Mouse (Mus musculus) intestine, embryonic 14.5 days (tissue): Measurements from ENCODE around the gene Ttc9. TPM values are rescaled to one million over a fixed set of nuclear protein-coding genes. Genes with fewer than 3 reads are reported as not detected.
A peak's percentile ranks its signal among the peaks of the same experiment; 100 is the strongest.

Experiments used
- ATAC-seq: fragments of 200-750 bp; cut with Nextera tagmentation; replicated peaks from 2 replicates; pipeline ENCODE4 v1.8.0; 2017; ENCODE audit warnings: low read depth, moderate number of reproducible peaks, moderate TSS enrichment, moderate library complexity; ENCODE audit not compliant: low FRiP score, low TSS enrichment
- DNase-seq: peaks from one replicate; pipeline ENCODE4 v3.0.0-alpha.2; 2018; ENCODE audit warnings: low spot score
- H3K27ac ChIP-seq: fragments of 300-500 bp; sonication (generic); 2 replicates; pipeline ENCODE4 v1.5.1; 2014; ENCODE audit warnings: low read depth, mild to moderate bottlenecking, control low read depth
- H3K27me3 ChIP-seq: fragments of 300-500 bp; sonication (generic); replicated peaks from 2 replicates; pipeline ENCODE4 v1.6.1; 2014; ENCODE audit warnings: low read length, control low read depth; ENCODE audit not compliant: control insufficient read depth, insufficient read depth
- H3K36me3 ChIP-seq: fragments of 300-500 bp; sonication (generic); 2 replicates; pipeline ENCODE4 v1.6.1; 2014; ENCODE audit warnings: low read length, control low read depth; ENCODE audit not compliant: control insufficient read depth, insufficient read depth
- H3K4me1 ChIP-seq: fragments of 300-500 bp; sonication (generic); replicated peaks from 2 replicates; pipeline ENCODE4 v1.6.1; 2014; ENCODE audit warnings: low read length, control low read depth, mixed read lengths; ENCODE audit not compliant: control insufficient read depth, insufficient read depth
- H3K4me2 ChIP-seq: fragments of 300-500 bp; sonication (generic); 2 replicates; pipeline ENCODE4 v1.6.1; 2014; ENCODE audit warnings: low read length
- H3K4me3 ChIP-seq: fragments of 300-500 bp; sonication (generic); 2 replicates; pipeline ENCODE4 v1.5.1; 2014; ENCODE audit warnings: low read depth, low read length, control low read depth, mixed read lengths
- H3K9ac ChIP-seq: fragments of 300-500 bp; sonication (generic); 2 replicates; pipeline ENCODE4 v1.6.1; 2014; ENCODE audit warnings: mild to moderate bottlenecking, low read length
- H3K9me3 ChIP-seq: fragments of 300-500 bp; sonication (generic); 2 replicates; pipeline ENCODE4 v1.6.1; 2016; ENCODE audit warnings: low read length, control low read depth; ENCODE audit not compliant: control insufficient read depth
- WGBS: fragments of 180-500 bp; shearing (Covaris S2); extraction: QIAGEN DNeasy Blood & Tissue Kit; methylation state at CpG from one replicate; pipeline ENCODE4 v1.1.7; 2014; 5-methylcytosine and 5-hydroxymethylcytosine counted together
- polyA plus RNA-seq: library from polyadenylated mRNA; unstranded; fragments of >200 nt; fragmentation: Nextera tagmentation; extraction: Ambion mirVana; gene quantifications from 2 replicates; pipeline ENCODE4 v1.2.1, GENCODE M21; 2014

The Ttc9 gene
- polyA plus RNA-seq, 1 experiment from 2014 or later, result 1.4 TPM

- Histone ChIP-seq H3K9ac (no peak overlapping the region), H3K4me1 (no peaks in the 10 kb centered on the region), H3K27me3 (no peaks in the 10 kb centered on the region), H3K4me2 (no peak overlapping the region), H3K27ac (no peak overlapping the region), H3K4me3 (no peak overlapping the region), H3K36me3 (no peaks in the 10 kb centered on the region), H3K9me3 (no peaks in the 10 kb centered on the region)
- no peak for ATAC-seq
- 52% methylated on average over 4 of the region's 4 CpGs for WGBS
- no peak for DNase-seq
Observed at GRCm38 (mm10) chr12:81689505-81690056, 58.5 kb downstream of the Ttc9 start.

GRCm38 (mm10) chr12:81690111-81690510, 59.1 kb downstream of the Ttc9 start:
- no peak overlapping the region for H3K9ac ChIP-seq
- H3K4me1 ChIP-seq, result no peaks in the 10 kb centered on the region
- ATAC-seq (no peak), DNase-seq (no peak)
- no peaks in the 10 kb centered on the region for H3K36me3 ChIP-seq
- WGBS, result 89% methylated on average over 15 of the region's 15 CpGs
- H3K27me3 ChIP-seq, result no peaks in the 10 kb centered on the region
- H3K4me3 ChIP-seq, result no peak overlapping the region
- H3K4me2 ChIP-seq, result no peak overlapping the region
- no peaks in the 10 kb centered on the region for H3K9me3 ChIP-seq
- no peak overlapping the region for H3K27ac ChIP-seq

DNA sequence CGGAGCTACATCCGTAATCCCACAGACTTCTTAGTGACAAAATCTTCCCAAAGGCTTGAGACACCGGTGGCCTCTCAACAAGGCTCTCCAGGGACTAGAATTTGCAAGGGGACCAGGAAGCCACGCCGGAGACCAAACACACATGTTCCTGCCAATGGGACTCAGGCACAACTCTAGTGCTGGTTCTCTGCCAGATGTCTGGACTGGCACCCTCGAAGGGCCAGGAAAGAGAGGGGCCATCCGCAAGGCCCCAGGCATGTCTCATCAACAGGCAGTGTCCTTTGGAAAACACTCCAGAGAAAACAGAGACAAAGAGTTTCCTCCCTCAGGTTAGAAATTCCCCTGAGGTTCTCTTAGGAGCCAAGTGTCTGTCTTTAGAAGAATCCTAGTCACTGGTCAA, 59.7 kb downstream of the Ttc9 start:
- no peaks in the 10 kb centered on the region for H3K4me1 ChIP-seq
- H3K9ac ChIP-seq, result no peak overlapping the region
- ATAC-seq (no peak), DNase-seq (no peak)
- H3K9me3 ChIP-seq, result no peaks in the 10 kb centered on the region
- H3K27ac ChIP-seq, result no peak overlapping the region
- no peak overlapping the region for H3K4me2 ChIP-seq
- WGBS, result 75% methylated on average over 7 of the region's 7 CpGs
- no peaks in the 10 kb centered on the region for H3K27me3 ChIP-seq
- no peak overlapping the region for H3K4me3 ChIP-seq
- no peaks in the 10 kb centered on the region for H3K36me3 ChIP-seq

- H3K9ac ChIP-seq, result no peak overlapping the region
- H3K4me1 ChIP-seq, result no peaks in the 10 kb centered on the region
- H3K4me3 ChIP-seq, result no peak overlapping the region
- WGBS, result 17% methylated on average over 8 of the region's 8 CpGs
- H3K9me3 ChIP-seq, result no peaks in the 10 kb centered on the region
- no peaks in the 10 kb centered on the region for H3K27me3 ChIP-seq
- DNase-seq (no peak), ATAC-seq (no peak)
- H3K4me2 ChIP-seq, result no peak overlapping the region
- H3K36me3 ChIP-seq, result no peaks in the 10 kb centered on the region
- H3K27ac ChIP-seq, result no peak overlapping the region
Observed at GRCm38 (mm10) chr12:81691177-81691730, 60.2 kb downstream of the Ttc9 start.

DNA sequence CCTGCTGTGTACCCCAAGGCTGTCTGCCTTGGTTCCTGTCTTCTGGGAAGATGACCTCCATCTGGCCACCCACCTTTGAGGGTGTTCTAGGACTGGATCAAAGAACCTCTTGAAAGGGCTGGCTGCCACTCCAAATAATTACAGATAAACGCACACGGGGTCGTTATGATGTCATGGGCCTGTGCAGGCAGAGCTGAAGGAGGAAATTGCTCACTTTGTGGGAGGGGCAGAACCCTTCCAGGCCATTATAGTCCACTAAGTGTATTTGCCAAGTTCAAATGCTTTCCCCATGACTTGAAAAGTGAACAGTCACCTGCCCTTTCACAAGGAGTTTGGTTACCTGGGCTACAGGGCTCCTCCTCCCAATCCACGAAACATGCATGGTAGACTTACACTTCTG, 67.0 kb downstream of the Ttc9 start:
- Histone ChIP-seq H3K9ac (no peak overlapping the region), H3K4me1 (no peaks in the 10 kb centered on the region), H3K4me2 (no peak overlapping the region), H3K9me3 (no peaks in the 10 kb centered on the region), H3K27ac (no peak overlapping the region), H3K36me3 (no peaks in the 10 kb centered on the region), H3K4me3 (no peak overlapping the region), H3K27me3 (no peaks in the 10 kb centered on the region)
- ATAC-seq (0 out of 2 replicates have a peak, but pooled peaks have one; percentile 64), DNase-seq (no peak)
- 29% methylated on average over 4 of the region's 4 CpGs for WGBS

- Histone ChIP-seq H3K9me3 (no peaks in the 10 kb centered on the region), H3K4me1 (no peaks in the 10 kb centered on the region), H3K27ac (no peak overlapping the region), H3K4me2 (no peak overlapping the region), H3K4me3 (no peak overlapping the region), H3K9ac (no peak overlapping the region), H3K27me3 (no peaks in the 10 kb centered on the region), H3K36me3 (no peaks in the 10 kb centered on the region)
- DNase-seq (no peak), ATAC-seq (no peak)
- WGBS, result 18% methylated on average over 1 of the region's 1 CpGs
Observed at GRCm38 (mm10) chr12:81702903-81703302, 71.9 kb downstream of the Ttc9 start.

DNA sequence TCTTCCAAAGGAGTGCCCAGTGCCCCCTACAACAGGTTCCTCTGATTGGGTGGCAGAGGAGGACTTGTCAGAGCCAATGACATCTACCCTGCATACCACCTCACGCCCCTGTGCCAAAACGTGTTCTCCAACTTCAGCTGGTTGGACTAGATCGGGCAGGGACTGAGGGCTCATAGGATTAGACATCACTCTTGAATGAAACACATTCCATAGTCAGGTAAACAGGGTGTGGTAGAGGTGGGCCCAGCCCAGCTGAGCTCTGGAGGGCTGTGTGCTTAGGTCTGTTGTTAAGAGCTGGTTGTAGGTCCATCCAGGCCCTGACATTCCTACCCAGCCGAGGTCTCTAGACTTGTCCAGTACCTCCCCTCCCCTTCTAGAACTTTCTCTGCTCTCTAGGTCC, 81.6 kb downstream of the Ttc9 start:
- WGBS, result 82% methylated on average over 4 of the region's 4 CpGs
- Histone ChIP-seq H3K27ac (no peak overlapping the region), H3K4me3 (no peak overlapping the region), H3K9ac (no peak overlapping the region), H3K4me1 (no peaks in the 10 kb centered on the region), H3K9me3 (no peaks in the 10 kb centered on the region), H3K27me3 (no peaks in the 10 kb centered on the region), H3K36me3 (no peaks in the 10 kb centered on the region), H3K4me2 (no peak overlapping the region)
- DNase-seq, result no peak
- ATAC-seq, result no peak

Other genes with a start within 250 kb of the Ttc9 start
- 0.73 and 0.91 TPM in 2 replicates for gene Adam4, start 209.3 kb upstream of the Ttc9 start, polyA plus RNA-seq
- gene Cox16, start 146.1 kb upstream of the Ttc9 start, polyA plus RNA-seq, result 132 and 147 TPM in 2 replicates
- gene Gm20498, start 98.3 kb upstream of the Ttc9 start, polyA plus RNA-seq, result 27.3 and 30.5 TPM in 2 replicates
- gene Synj2bp, start 98.3 kb upstream of the Ttc9 start, polyA plus RNA-seq, result 35.5 and 39.7 TPM in 2 replicates
- gene Adam21, start 62.8 kb upstream of the Ttc9 start, polyA plus RNA-seq, result 0.18 and 0.30 TPM in 2 replicates
- gene Med6, start 36.2 kb upstream of the Ttc9 start, polyA plus RNA-seq, result 70.0 and 73.2 TPM in 2 replicates
- gene Map3k9, start 149.9 kb downstream of the Ttc9 start, polyA plus RNA-seq, result 1.5 and 2.4 TPM in 2 replicates
- 18.2 and 23.6 TPM in 2 replicates for gene Pcnx, start 228.8 kb downstream of the Ttc9 start, polyA plus RNA-seq